10 mouse cellular contexts compared by ENCODE assay signal in the genomic region with DNA sequence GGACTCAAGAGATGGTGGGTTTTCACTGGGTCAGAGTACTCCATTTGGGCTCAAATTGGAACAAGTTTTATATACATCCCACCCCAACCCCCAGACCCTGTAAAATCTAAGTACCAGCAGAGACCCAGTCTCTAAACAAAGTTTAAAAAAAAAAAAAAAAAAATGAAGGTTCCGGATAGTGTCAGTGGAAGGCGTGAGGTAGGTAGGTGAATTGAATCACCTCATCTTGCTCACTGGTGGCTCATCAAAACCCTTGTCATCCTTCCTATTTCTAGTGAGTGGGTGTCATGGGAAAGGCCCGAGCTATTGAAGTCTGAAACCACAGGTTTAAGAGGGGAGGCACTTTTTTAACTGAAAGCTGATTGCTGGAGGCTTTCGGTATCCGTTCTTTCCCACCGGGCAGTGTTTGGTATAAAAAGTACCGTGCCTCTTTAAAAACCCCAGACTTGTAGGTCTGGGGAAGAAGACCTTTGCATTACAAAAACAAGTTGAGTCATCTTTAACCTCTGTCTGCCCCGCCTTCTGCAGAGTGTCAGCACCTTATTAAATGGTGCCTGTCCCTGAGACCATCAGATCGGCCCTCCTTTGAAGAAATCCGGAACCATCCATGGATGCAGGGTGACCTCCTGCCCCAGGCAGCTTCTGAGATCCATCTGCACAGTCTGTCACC. TPM values are rescaled to one million over a fixed set of nuclear protein-coding genes. Genes with fewer than 3 reads are reported as not detected.
DNase-seq lines count a peak whose midpoint lies in the region; ATAC-seq and TF ChIP-seq lines count a peak whose summit lies in the region.
"Had no signal": no experiment of that assay in that cellular context is flagged by ENCODE, and none has a peak within 500 bp of the region (broad histone marks: within the 10 kb centered on the region; RNA-seq: fewer than 3 reads in every experiment).

No protein-coding gene starts in this region.

- 56% methylated on average over 10 of the region's 10 CpGs for WGBS in hindbrain, embryonic 10.5 days
- WGBS in hindbrain, embryonic 16.5 days, result 64% methylated on average over 10 of the region's 10 CpGs
- WGBS in liver, embryonic 15.5 days (ENCODE audit: insufficient replicate concordance), result 49% methylated on average over 10 of the region's 10 CpGs
- 81% methylated on average over 10 of the region's 10 CpGs for WGBS in intestine, postnatal 0 days

- H3K36me3 ChIP-seq in hindbrain, embryonic 10.5 days, result peaks cover 31% of the 10 kb centered on the region
- no peaks in the 10 kb centered on the region for H3K36me3 ChIP-seq in hindbrain, embryonic 16.5 days (ENCODE audit: control insufficient read depth, insufficient read depth, low read length)
- H3K36me3 ChIP-seq in liver, embryonic 15.5 days (replicated peaks), result peaks cover 53% of the 10 kb centered on the region
- peaks cover 19% of the 10 kb centered on the region for H3K36me3 ChIP-seq in intestine, postnatal 0 days (ENCODE audit: control insufficient read depth, insufficient read depth)

- ATAC-seq in hindbrain, embryonic 16.5 days, result no peak
- ATAC-seq in CD4-positive, CD25-positive, alpha-beta regulatory T cell, adult 4 months, result peak; percentile 50
- no peak for ATAC-seq in liver, embryonic 15.5 days (ENCODE audit: insufficient read depth)
- no peak for ATAC-seq in intestine, postnatal 0 days
- ATAC-seq: forebrain, embryonic 14.5 days had no signal

- no peaks in the 10 kb centered on the region for H3K27me3 ChIP-seq in hindbrain, embryonic 10.5 days (ENCODE audit: insufficient read depth, poor library complexity, severe bottlenecking)
- no peaks in the 10 kb centered on the region for H3K27me3 ChIP-seq in hindbrain, embryonic 16.5 days (replicated peaks; ENCODE audit: control insufficient read depth, insufficient read depth, low read length)
- no peaks in the 10 kb centered on the region for H3K27me3 ChIP-seq in liver, embryonic 15.5 days
- no peaks in the 10 kb centered on the region for H3K27me3 ChIP-seq in intestine, postnatal 0 days (replicated peaks; ENCODE audit: control insufficient read depth, insufficient read depth, low read length)

- DNase-seq in hindbrain, embryonic 10.5 days (ENCODE audit: low spot score), result no peak
- DNase-seq in R1 (ENCODE audit: low read depth, low spot score), result peak; percentile 79
- DNase-seq in retina, embryonic 14.5 days (ENCODE audit: low spot score), result no peak

- H3K27ac ChIP-seq in hindbrain, embryonic 10.5 days, result peak overlapping the region; percentile 66
- H3K27ac ChIP-seq in hindbrain, embryonic 16.5 days (ENCODE audit: low read depth, low read length), result no peak overlapping the region
- H3K27ac ChIP-seq in liver, embryonic 15.5 days (replicated peaks), result peak overlapping the region; percentile 99
- H3K27ac ChIP-seq in intestine, postnatal 0 days (ENCODE audit: low read depth, low read length), result no peak overlapping the region
- H3K27ac ChIP-seq: layer of hippocampus, adult 2 months had no signal

- no peak overlapping the region for H3K4me2 ChIP-seq in hindbrain, embryonic 16.5 days (ENCODE audit: low read length)
- H3K4me2 ChIP-seq in liver, embryonic 15.5 days, result peak overlapping the region; percentile 73
- H3K4me2 ChIP-seq in intestine, postnatal 0 days (replicated peaks; ENCODE audit: low read depth), result no peak overlapping the region

- no peaks in the 10 kb centered on the region for H3K9me3 ChIP-seq in hindbrain, embryonic 10.5 days
- no peaks in the 10 kb centered on the region for H3K9me3 ChIP-seq in hindbrain, embryonic 16.5 days (ENCODE audit: control insufficient read depth, low read length)
- no peaks in the 10 kb centered on the region for H3K9me3 ChIP-seq in liver, embryonic 15.5 days (replicated peaks)
- no peaks in the 10 kb centered on the region for H3K9me3 ChIP-seq in intestine, postnatal 0 days (ENCODE audit: control insufficient read depth)

- peak overlapping the region; percentile 94 for H3K4me3 ChIP-seq in hindbrain, embryonic 10.5 days
- no peak overlapping the region for H3K4me3 ChIP-seq in hindbrain, embryonic 16.5 days (ENCODE audit: low read length)
- H3K4me3 ChIP-seq in liver, embryonic 15.5 days (replicated peaks), result peak overlapping the region; percentile 99
- H3K4me3 ChIP-seq in intestine, postnatal 0 days (ENCODE audit: low read depth, low read length), result no peak overlapping the region
- H3K4me3 ChIP-seq: layer of hippocampus, adult 2 months had no signal

- H3K4me1 ChIP-seq in hindbrain, embryonic 10.5 days (replicated peaks), result peaks cover 48% of the 10 kb centered on the region
- peaks cover 3% of the 10 kb centered on the region for H3K4me1 ChIP-seq in hindbrain, embryonic 16.5 days (ENCODE audit: control insufficient read depth, insufficient read depth, low read depth, low read length)
- peaks cover 64% of the 10 kb centered on the region for H3K4me1 ChIP-seq in liver, embryonic 15.5 days (replicated peaks)
- H3K4me1 ChIP-seq in intestine, postnatal 0 days (replicated peaks; ENCODE audit: control insufficient read depth, insufficient read depth, low read length), result peaks cover 8% of the 10 kb centered on the region; the same call in 1 of the 2 replicates

- H3K9ac ChIP-seq in hindbrain, embryonic 16.5 days (ENCODE audit: low read depth, low read length), result no peak overlapping the region
- peak overlapping the region; percentile 100 for H3K9ac ChIP-seq in liver, embryonic 15.5 days
- no peak overlapping the region for H3K9ac ChIP-seq in intestine, postnatal 0 days (ENCODE audit: low read depth, low read length)

- no peak for TF ChIP-seq CTCF in intestine, postnatal 0 days (IDR thresholded peaks at IDR 0.05; ENCODE audit: low read depth)

RNA-seq across cellular contexts. Expression of a gene that starts 3.6 kb away (rescaled TPM):
- polyA plus RNA-seq in hindbrain, embryonic 10.5 days (2016; fragmentation: Nextera tagmentation; extraction: Ambion mirVana), result 25.0 and 30.5 TPM in 2 replicates
- polyA plus RNA-seq in hindbrain, embryonic 16.5 days (2015; fragmentation: Nextera tagmentation; extraction: Ambion mirVana), result 7.2 and 8.2 TPM in 2 replicates
- polyA plus RNA-seq in CD4-positive, CD25-positive, alpha-beta regulatory T cell, adult 4 months (2017; shearing (Covaris generic)), result 100 to 1,000 TPM; 484 to 510 TPM
- 93.3 and 93.5 TPM in 2 replicates for polyA plus RNA-seq in liver, embryonic 15.5 days (2015; fragmentation: Nextera tagmentation; extraction: Ambion mirVana)
- 16.8 and 18.9 TPM in 2 replicates for polyA plus RNA-seq in intestine, postnatal 0 days (2015; fragmentation: Nextera tagmentation; extraction: Ambion mirVana)

RNA-seq across cellular contexts. Expression of a gene that starts 55.2 kb away (rescaled TPM):
- not detected in 2 replicates for polyA plus RNA-seq in hindbrain, embryonic 10.5 days (2016; fragmentation: Nextera tagmentation; extraction: Ambion mirVana)
- not detected in 2 replicates for polyA plus RNA-seq in hindbrain, embryonic 16.5 days (2015; fragmentation: Nextera tagmentation; extraction: Ambion mirVana)
- polyA plus RNA-seq in CD4-positive, CD25-positive, alpha-beta regulatory T cell, adult 4 months (2017; shearing (Covaris generic)), result not detected
- polyA plus RNA-seq in liver, embryonic 15.5 days (2015; fragmentation: Nextera tagmentation; extraction: Ambion mirVana), result not detected in 2 replicates
- not detected in 2 replicates for polyA plus RNA-seq in intestine, postnatal 0 days (2015; fragmentation: Nextera tagmentation; extraction: Ambion mirVana)
- polyA plus RNA-seq: brain, embryonic 14.5 days; forebrain, embryonic 14.5 days had no signal

RNA-seq across cellular contexts. Expression of a gene that starts 55.4 kb away (rescaled TPM):
- 20.5 and 21.3 TPM in 2 replicates for polyA plus RNA-seq in hindbrain, embryonic 10.5 days (2016; fragmentation: Nextera tagmentation; extraction: Ambion mirVana)
- 26.5 and 33.2 TPM in 2 replicates for polyA plus RNA-seq in hindbrain, embryonic 16.5 days (2015; fragmentation: Nextera tagmentation; extraction: Ambion mirVana)
- polyA plus RNA-seq in CD4-positive, CD25-positive, alpha-beta regulatory T cell, adult 4 months (2017; shearing (Covaris generic)), result 10 to 100 TPM in 1 of 2 experiments, 1 to 10 TPM in 1; 9.5 to 11.2 TPM
- polyA plus RNA-seq in liver, embryonic 15.5 days (2015; fragmentation: Nextera tagmentation; extraction: Ambion mirVana), result 2.9 and 3.3 TPM in 2 replicates
- polyA plus RNA-seq in intestine, postnatal 0 days (2015; fragmentation: Nextera tagmentation; extraction: Ambion mirVana), result 8.6 TPM in 2 replicates

RNA-seq across cellular contexts. Expression of a gene that starts 58.0 kb away (rescaled TPM):
- polyA plus RNA-seq in hindbrain, embryonic 10.5 days (2016; fragmentation: Nextera tagmentation; extraction: Ambion mirVana), result 1.3 and 2.5 TPM in 2 replicates
- 0.76 and 1.0 TPM in 2 replicates for polyA plus RNA-seq in hindbrain, embryonic 16.5 days (2015; fragmentation: Nextera tagmentation; extraction: Ambion mirVana)
- polyA plus RNA-seq in CD4-positive, CD25-positive, alpha-beta regulatory T cell, adult 4 months (2017; shearing (Covaris generic)), result under 1 TPM in 1 of 2 experiments, not detected in 1; 0.62 TPM
- 0.10 and 0.23 TPM in 2 replicates for polyA plus RNA-seq in liver, embryonic 15.5 days (2015; fragmentation: Nextera tagmentation; extraction: Ambion mirVana)
- 0.16 TPM in 1 of 2 replicates, not detected in the other for polyA plus RNA-seq in intestine, postnatal 0 days (2015; fragmentation: Nextera tagmentation; extraction: Ambion mirVana)
- polyA plus RNA-seq: forebrain, embryonic 14.5 days had no signal

Comparison
In these comparisons a context has a peak if more than half of its experiments do, and no peak if none do; other contexts are left out.
1. H3K27ac ChIP-seq: peak in hindbrain, embryonic 10.5 days (single experiment) and liver, embryonic 15.5 days (single experiment); none in hindbrain, embryonic 16.5 days (single experiment) and intestine, postnatal 0 days (single experiment).
2. H3K4me3 ChIP-seq: peak in hindbrain, embryonic 10.5 days (single experiment) and liver, embryonic 15.5 days (single experiment); none in hindbrain, embryonic 16.5 days (single experiment) and intestine, postnatal 0 days (single experiment).